Mouse (Mus musculus) heart, adult 2 months (tissue): Measurements from ENCODE around the gene Htr6. TPM values are rescaled to one million over a fixed set of nuclear protein-coding genes. Genes with fewer than 3 reads are reported as not detected.

Experiments
- DNase-seq, 2 experiments: peaks; one replicate each; pipeline ENCODE4 v3.0.0; 2021
- H3K27ac ChIP-seq: fragments of 200-600 bp; 2 replicates; pipeline ENCODE4 v1.8.1; 2022
- H3K27me3 ChIP-seq: fragments of 200-500 bp; 2 replicates; pipeline ENCODE4 v1.6.1; 2012; ENCODE audit warnings: mild to moderate bottlenecking, low read length, inconsistent platforms, mixed read lengths; ENCODE audit not compliant: control insufficient read depth, insufficient read depth
- H3K36me3 ChIP-seq: fragments of 200-500 bp; 2 replicates; pipeline ENCODE4 v1.6.1; 2012; ENCODE audit warnings: low read length, inconsistent platforms; ENCODE audit not compliant: control insufficient read depth, insufficient read depth
- H3K4me1 ChIP-seq: fragments of 200-500 bp; 2 replicates; pipeline ENCODE4 v1.6.1; 2011; ENCODE audit warnings: low read length; ENCODE audit not compliant: control insufficient read depth, insufficient read depth
- H3K4me3 ChIP-seq: fragments of 200-600 bp; 2 replicates; pipeline ENCODE4 v1.8.1; 2022
- H3K79me2 ChIP-seq: fragments of 200-500 bp; replicated peaks from 2 replicates; pipeline ENCODE4 v1.6.1; 2012; ENCODE audit warnings: mild to moderate bottlenecking, inconsistent platforms, low read length, moderate library complexity, mixed read lengths; ENCODE audit not compliant: control insufficient read depth, insufficient read depth
- H3K9ac ChIP-seq: fragments of 200-500 bp; 2 replicates; pipeline ENCODE4 v1.6.1; 2012; ENCODE audit warnings: low read depth, mild to moderate bottlenecking, control low read depth, inconsistent platforms, low read length, mixed read lengths
- CTCF ChIP-seq: fragments of 200-600 bp; IDR thresholded peaks from 2 replicates; pipeline ENCODE4 v1.8.1; 2022; ENCODE audit warnings: antibody characterized with exemption, mild to moderate bottlenecking, moderate library complexity
- EP300 ChIP-seq: fragments of 200-500 bp; IDR thresholded peaks from 2 replicates; pipeline ENCODE4 v1.6.1; 2011; ENCODE audit warnings: low read depth, low read length, control low read depth; ENCODE audit not compliant: insufficient read depth
- POLR2A ChIP-seq: fragments of 200-500 bp; IDR thresholded peaks from 2 replicates; pipeline ENCODE4 v1.6.1; 2011; ENCODE audit warnings: mild to moderate bottlenecking, low read depth, low read length, control low read depth; ENCODE audit not compliant: insufficient read depth
- WGBS: fragments of 180-500 bp; shearing (Covaris S2); methylation state at CpG from one replicate; pipeline ENCODE4 v1.1.7; 2018; 5-methylcytosine and 5-hydroxymethylcytosine counted together
- intact Hi-C: fragments of 180-260 bp; cut with DNase I; formaldehyde crosslinking; loops from one replicate; pipeline ENCODE4 v1.15.1; 2025
- long read RNA-seq: library from polyadenylated mRNA; stranded (forward); transcript quantifications from one replicate; pipeline ENCODE4 v2.0.0, GENCODE M21; 2021
- polyA plus RNA-seq: library from polyadenylated mRNA; depleted of rRNA; stranded (reverse); fragments of >200 nt; gene quantifications from 2 replicates; pipeline ENCODE4 v1.2.3, GENCODE M21; 2012; rRNA removed
- total RNA-seq, 2 experiments: library from RNA; stranded (reverse); gene quantifications; 2 replicates each; pipeline ENCODE4 v1.2.3; 2021

Gene Htr6
- total RNA-seq, result not detected
- polyA plus RNA-seq, result not detected in 2 replicates
- long read RNA-seq, result 0 reads

- Histone ChIP-seq H3K27me3 (peaks cover 6% of the 10 kb centered on the region; the same call in 1 of the 2 replicates), H3K27ac (no peak within 1 kb of the TSS), H3K9ac (no peak within 1 kb of the TSS), H3K36me3 (no peaks in the 10 kb centered on the region), H3K79me2 (no peaks in the 10 kb centered on the region), H3K4me1 (no peaks in the 10 kb centered on the region; the same call in 1 of the 2 replicates), H3K4me3 (peak within 1 kb of the TSS; percentile 38)
- intact Hi-C loops, result no loop called here
- no peak for TF ChIP-seq CTCF
- TF ChIP-seq POLR2A, result no peak
- DNase-seq, result no peak
- under 1% methylated on average over 76 of the region's 77 CpGs for WGBS
Measured at GRCm38 (mm10) chr4:139075041-139075711, at the start of gene Htr6. TSS of gene Htr6 (minus strand) at chr4:139075570.

DNA sequence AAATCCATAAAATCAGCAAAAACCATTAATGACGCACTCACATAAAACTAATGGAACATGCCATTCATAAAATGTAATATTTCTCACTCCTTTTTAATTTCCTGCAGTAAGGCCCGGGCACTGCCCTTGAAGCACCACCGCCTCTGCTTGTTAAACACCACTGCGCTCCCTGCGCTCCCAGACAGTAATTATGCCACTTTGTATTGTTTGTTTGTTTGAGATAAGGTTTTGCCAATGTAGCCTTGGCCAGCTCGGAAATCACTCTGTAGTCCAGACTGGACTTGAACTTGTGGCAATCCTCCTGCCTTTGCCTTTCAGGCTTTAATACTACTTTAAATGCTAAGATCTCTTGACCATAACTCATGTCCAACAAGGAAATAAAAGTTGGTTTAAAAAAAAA lies 49.6 kb upstream of the Htr6 start:
- Histone ChIP-seq H3K79me2 (peaks cover 23% of the 10 kb centered on the region), H3K36me3 (peaks cover 5% of the 10 kb centered on the region), H3K4me1 (peaks cover 8% of the 10 kb centered on the region), H3K27me3 (no peaks in the 10 kb centered on the region), H3K27ac (no peak overlapping the region), H3K4me3 (no peak overlapping the region), H3K9ac (no peak overlapping the region)
- intact Hi-C loops, result no loop called here
- DNase-seq, result no peak
- 55% methylated on average over 6 of the region's 6 CpGs for WGBS
- TF ChIP-seq CTCF, result peak; percentile 18
- TF ChIP-seq EP300, result no peak

DNA sequence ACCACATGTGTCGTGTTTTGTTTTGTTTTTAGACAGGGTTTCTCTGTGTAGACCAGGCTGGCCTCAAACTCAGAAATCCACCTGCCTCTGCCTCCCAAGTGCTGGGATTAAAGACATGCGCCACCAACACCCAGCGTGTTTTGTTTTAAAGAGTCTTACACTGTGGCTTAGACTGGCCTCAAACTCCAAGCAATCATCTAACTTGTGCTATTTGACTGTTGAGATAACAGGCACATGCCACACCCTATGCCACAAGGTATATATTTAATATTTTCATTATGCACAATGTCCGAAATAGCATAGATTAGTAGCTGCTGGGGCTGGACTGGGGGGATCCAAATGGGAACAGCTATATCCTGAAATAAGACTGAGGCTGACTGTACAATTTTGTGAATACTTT lies 47.2 kb upstream of the Htr6 start:
- intact Hi-C loops, result no loop called here
- no peak for DNase-seq
- no peak overlapping the region for H3K9ac ChIP-seq
- H3K27ac ChIP-seq, result no peak overlapping the region
- WGBS, result 93% methylated on average over 4 of the region's 4 CpGs
- H3K79me2 ChIP-seq, result peaks cover 21% of the 10 kb centered on the region
- no peak overlapping the region for H3K4me3 ChIP-seq
- H3K4me1 ChIP-seq, result peaks cover 10% of the 10 kb centered on the region
- TF ChIP-seq POLR2A (no peak), CTCF (no peak), EP300 (no peak)
- no peaks in the 10 kb centered on the region for H3K27me3 ChIP-seq
- peaks cover 13% of the 10 kb centered on the region for H3K36me3 ChIP-seq

DNA sequence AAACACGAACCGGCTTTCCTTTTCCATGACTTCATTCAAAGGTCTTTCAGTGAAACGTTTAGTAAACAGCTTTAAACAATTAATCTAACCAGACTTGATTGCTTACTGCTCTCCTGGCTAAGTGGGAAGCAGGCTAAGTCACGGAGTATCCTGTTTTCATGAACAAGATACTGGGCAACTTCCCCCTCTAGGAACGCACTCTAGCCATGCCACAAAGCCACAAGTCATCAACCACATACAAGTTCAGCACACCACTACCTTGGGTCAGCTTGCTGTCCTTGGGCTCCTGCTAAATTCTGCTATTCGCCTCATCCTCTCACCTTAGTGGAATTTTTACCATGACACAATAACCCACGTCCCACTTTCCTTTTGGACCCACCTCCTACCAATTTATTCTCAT lies 45.6 kb upstream of the Htr6 start:
- Histone ChIP-seq H3K27ac (no peak overlapping the region), H3K9ac (no peak overlapping the region)
- WGBS, result 51% methylated on average over 7 of the region's 7 CpGs

DNA sequence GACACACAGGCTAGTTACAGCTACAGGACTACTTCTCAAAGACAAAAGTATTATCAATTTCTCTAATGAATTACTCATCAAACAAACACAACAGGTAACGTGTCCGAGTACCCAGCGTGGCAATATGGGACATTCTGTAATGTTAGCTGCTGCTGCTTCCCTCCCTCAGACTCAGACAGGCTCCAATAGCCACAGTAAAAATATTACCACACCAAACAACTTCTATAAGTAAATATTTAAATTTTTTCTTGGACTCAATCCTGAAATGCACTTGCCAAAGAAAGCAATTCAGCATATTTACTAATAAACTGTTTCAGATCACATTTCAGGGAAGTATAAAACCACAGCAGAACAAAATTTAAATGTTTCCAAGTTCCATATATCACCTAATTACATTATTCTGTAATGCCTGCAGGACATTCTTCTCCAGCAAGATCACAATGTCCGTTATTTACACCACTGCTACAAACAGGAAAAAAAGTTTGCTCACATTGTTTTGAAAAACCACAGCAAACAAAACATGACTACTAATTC lies 45.0 kb upstream of the Htr6 start:
- H3K4me1 ChIP-seq, result peaks cover 16% of the 10 kb centered on the region

More for the DNA sequence above, 45.6 kb upstream of the Htr6 start:
- no peak for DNase-seq
- intact Hi-C loops, result no loop called here
- peaks cover 14% of the 10 kb centered on the region for H3K4me1 ChIP-seq
- no peaks in the 10 kb centered on the region for H3K27me3 ChIP-seq
- peaks cover 20% of the 10 kb centered on the region for H3K79me2 ChIP-seq
- no peak for TF ChIP-seq CTCF
- TF ChIP-seq POLR2A, result no peak
- TF ChIP-seq EP300, result no peak
- H3K36me3 ChIP-seq, result peaks cover 18% of the 10 kb centered on the region
- no peak overlapping the region for H3K4me3 ChIP-seq

GRCm38 (mm10) chr4:139116356-139117063 lies 41.1 kb upstream of the Htr6 start:
- peaks cover 14% of the 10 kb centered on the region for H3K79me2 ChIP-seq
- no peak overlapping the region for H3K27ac ChIP-seq
- H3K9ac ChIP-seq, result no peak overlapping the region
- TF ChIP-seq EP300 (no peak), CTCF (no peak), POLR2A (no peak)
- intact Hi-C loops, result no loop called here
- no peaks in the 10 kb centered on the region for H3K27me3 ChIP-seq
- DNase-seq, result no peak
- H3K4me1 ChIP-seq, result peaks cover 26% of the 10 kb centered on the region
- H3K4me3 ChIP-seq, result no peak overlapping the region
- peaks cover 19% of the 10 kb centered on the region for H3K36me3 ChIP-seq
- WGBS, result 68% methylated on average over 3 of the region's 3 CpGs

More for the DNA sequence above, 45.0 kb upstream of the Htr6 start:
- no peak overlapping the region for H3K4me3 ChIP-seq
- WGBS, result 68% methylated on average over 4 of the region's 4 CpGs
- TF ChIP-seq CTCF, result no peak
- TF ChIP-seq POLR2A, result no peak
- TF ChIP-seq EP300, result no peak
- intact Hi-C loops, result no loop called here
- H3K36me3 ChIP-seq, result peaks cover 18% of the 10 kb centered on the region
- DNase-seq, result no peak
- H3K79me2 ChIP-seq, result peaks cover 18% of the 10 kb centered on the region
- no peaks in the 10 kb centered on the region for H3K27me3 ChIP-seq
- no peak overlapping the region for H3K9ac ChIP-seq
- H3K27ac ChIP-seq, result no peak overlapping the region
